Mouse (Mus musculus) bone marrow, adult 2 months (tissue): Measurements from ENCODE around the gene Plekhg4.

Experiments used
- CTCF ChIP-seq: fragments of 200-500 bp; IDR thresholded peaks from 2 replicates; pipeline ENCODE4 v1.5.1; 2011; ENCODE audit warnings: low read length, control low read depth; ENCODE audit not compliant: control insufficient read depth, insufficient read depth
- POLR2A ChIP-seq: fragments of 200-500 bp; IDR thresholded peaks from 2 replicates; pipeline ENCODE4 v1.6.1; 2011; ENCODE audit warnings: low read depth, mild to moderate bottlenecking, control low read depth, low read length, borderline replicate concordance; ENCODE audit not compliant: control insufficient read depth

- TF ChIP-seq CTCF (no peak), POLR2A (no peak)
Measured at GRCm38 (mm10) chr8:105418992-105419391, 45.9 kb downstream of the Plekhg4 start.
